Mouse (Mus musculus) megakaryocyte progenitor cell, adult 5-6 weeks (primary cell): ENCODE measurements around the gene Arpc1a. TPM values are rescaled to one million over a fixed set of nuclear protein-coding genes. Genes with fewer than 3 reads are reported as not detected.
"Not testable (repeated sequence)": the region's sequence is repeated elsewhere in the genome, so short reads cannot be mapped to it uniquely, and the experiment has no call there.

Experiments
- ATAC-seq: replicated peaks from 2 replicates; pipeline ENCODE4 v1.8.0; 2016; ENCODE audit warnings: mild to moderate bottlenecking, moderate TSS enrichment, inconsistent platforms; ENCODE audit not compliant: poor library complexity
- total RNA-seq, 2 experiments: library from RNA; stranded (forward) in 1 of 2; stranded (reverse) in 1 of 2; fragments of 157-497, 149-512 nt in 1 of 2; fragments of 200-1000 nt in 1 of 2; gene quantifications; 2 replicates each; pipeline versions ENCODE4 v1.2.3 to v1.2.4; 2015 to 2017

Gene Arpc1a
- total RNA-seq (2015): 72.3 and 79.9 TPM in 2 replicates
- 47.7 and 51.2 TPM in 2 replicates for total RNA-seq (2017)

GRCm38 (mm10) chr5:145083632-145084451, at the start of gene Arpc1a, which contains the start of gene Kpna7:
Gene Arpc1a, plus strand, starts transcription at chr5:145083830.
Gene Kpna7, minus strand, starts transcription at chr5:145084030.
- ATAC-seq: peak; percentile 91

- ATAC-seq: peak; percentile 82
These were observed 42.0 kb upstream of the Arpc1a start for GRCm38 (mm10) chr5:145041628-145042027.

- not testable (repeated sequence) for ATAC-seq
These were observed 40.9 kb upstream of the Arpc1a start, which contains the start of gene 1700018F24Rik for GRCm38 (mm10) chr5:145042690-145043089. Gene 1700018F24Rik, plus strand, starts transcription at chr5:145042990.

- ATAC-seq: peak; percentile 74
These were observed 29.4 kb upstream of the Arpc1a start for GRCm38 (mm10) chr5:145054187-145054586.

- no peak for ATAC-seq
These were observed 25.7 kb upstream of the Arpc1a start for GRCm38 (mm10) chr5:145057907-145058306.

GRCm38 (mm10) chr5:145058722-145059121, 24.9 kb upstream of the Arpc1a start:
- ATAC-seq: no peak

GRCm38 (mm10) chr5:145059524-145059923, 24.1 kb upstream of the Arpc1a start:
- 0 out of 2 replicates have a peak, but pooled peaks have one; percentile 29 for ATAC-seq

- ATAC-seq: no peak
These were observed 18.8 kb upstream of the Arpc1a start for GRCm38 (mm10) chr5:145064765-145065340.

- ATAC-seq: 0 out of 2 replicates have a peak, but pooled peaks have one; percentile 43
These were observed 14.8 kb upstream of the Arpc1a start for GRCm38 (mm10) chr5:145068863-145069262.

- peak; percentile 88 for ATAC-seq
These were observed 13.9 kb upstream of the Arpc1a start for GRCm38 (mm10) chr5:145069707-145070106.

- peak; percentile 59; the same call in 1 of the 2 replicates for ATAC-seq
These were observed 12.3 kb upstream of the Arpc1a start for GRCm38 (mm10) chr5:145071342-145071741.

GRCm38 (mm10) chr5:145075081-145075480, 8.5 kb upstream of the Arpc1a start:
- no peak for ATAC-seq

- ATAC-seq: no peak
These were observed 1.6 kb upstream of the Arpc1a start for GRCm38 (mm10) chr5:145081866-145082613.

GRCm38 (mm10) chr5:145083201-145083600, 429 bp upstream of the Arpc1a start:
- not testable (repeated sequence) for ATAC-seq

- no peak for ATAC-seq
These were observed 1.2 kb downstream of the Arpc1a start for GRCm38 (mm10) chr5:145084822-145085221.

GRCm38 (mm10) chr5:145088186-145088585, 4.6 kb downstream of the Arpc1a start:
- ATAC-seq: no peak

GRCm38 (mm10) chr5:145089878-145090277, 6.2 kb downstream of the Arpc1a start:
- ATAC-seq: peak; percentile 39

- ATAC-seq: peak; percentile 29; the same call in 1 of the 2 replicates
These were observed 12.6 kb downstream of the Arpc1a start for GRCm38 (mm10) chr5:145096195-145096594.

- ATAC-seq: peak; percentile 84
These were observed 14.8 kb downstream of the Arpc1a start for GRCm38 (mm10) chr5:145098340-145098821.

GRCm38 (mm10) chr5:145100960-145101359, 17.3 kb downstream of the Arpc1a start:
- no peak for ATAC-seq

GRCm38 (mm10) chr5:145101451-145101850, 17.8 kb downstream of the Arpc1a start:
- ATAC-seq: not testable (repeated sequence)
